Mouse (Mus musculus) lung, adult 2 months (tissue): ENCODE data around the gene Dtnb.

ENCODE experiments used
- CTCF ChIP-seq: fragments of 200-500 bp; IDR thresholded peaks from 2 replicates; pipeline ENCODE4 v1.5.1; 2011; ENCODE audit warnings: mild to moderate bottlenecking, low read length, control low read depth; ENCODE audit not compliant: insufficient read depth
- POLR2A ChIP-seq: fragments of 200-500 bp; IDR thresholded peaks from 2 replicates; pipeline ENCODE4 v1.6.1; 2011; ENCODE audit warnings: low read depth, mild to moderate bottlenecking, control low read depth, low read length, borderline replicate concordance; ENCODE audit errors: extremely low read depth

- no peak for TF ChIP-seq CTCF
- no peak for TF ChIP-seq POLR2A
Observed at GRCm38 (mm10) chr12:3537616-3538015, 34.6 kb upstream of the Dtnb start.
